Mouse (Mus musculus) MEL (cell line): Measurements from ENCODE around the gene Nrcam. TPM values are rescaled to one million over a fixed set of nuclear protein-coding genes. Genes with fewer than 3 reads are reported as not detected.

Experiments
- DNase-seq: peaks from one replicate; pipeline ENCODE4 v3.0.0; 2011; ENCODE audit warnings: low read depth, low spot score
- H3K27ac ChIP-seq: 2 replicates; pipeline ENCODE4 v1.5.1; 2012; ENCODE audit warnings: low read depth, mild to moderate bottlenecking, control low read depth, low read length, moderate library complexity; ENCODE audit not compliant: control insufficient read depth
- H3K27me3 ChIP-seq, 2 experiments: fragments of 150-350 bp in 1 of 2; sonication (generic) in 1 of 2; 2 replicates each; pipeline ENCODE4 v1.6.1; 2012; ENCODE audit warnings: low read length in 2 of 2, mild to moderate bottlenecking in 2 of 2, improper control_type of control experiment in 1 of 2, moderate library complexity in 1 of 2; ENCODE audit not compliant: insufficient read depth in 2 of 2, control insufficient read depth in 1 of 2
- H3K36me3 ChIP-seq, 2 experiments: 2 replicates each; pipeline ENCODE4 v1.6.1; 2012 to 2014; ENCODE audit warnings: low read length in 2 of 2, improper control_type of control experiment in 1 of 2, inconsistent platforms in 1 of 2, mild to moderate bottlenecking in 1 of 2; ENCODE audit not compliant: insufficient read depth in 2 of 2, control insufficient read depth in 1 of 2
- H3K4me1 ChIP-seq, 2 experiments: fragments of 150-350 bp in 1 of 2; sonication (generic) in 1 of 2; 2 replicates each; pipeline ENCODE4 v1.6.1; 2012; ENCODE audit warnings: low read length in 2 of 2, improper control_type of control experiment in 1 of 2, mild to moderate bottlenecking in 1 of 2; ENCODE audit not compliant: insufficient read depth in 2 of 2, control insufficient read depth in 1 of 2
- H3K4me3 ChIP-seq, 2 experiments: fragments of 150-350 bp in 1 of 2; sonication (generic) in 1 of 2; 2 replicates each; pipeline ENCODE4 v1.5.1; 2012; ENCODE audit warnings: low read depth in 2 of 2, low read length in 2 of 2, mild to moderate bottlenecking in 2 of 2, moderate library complexity in 2 of 2, control low read depth in 1 of 2, improper control_type of control experiment in 1 of 2; ENCODE audit not compliant: control insufficient read depth in 1 of 2, insufficient read depth in 1 of 2
- H3K79me2 ChIP-seq: 2 replicates; pipeline ENCODE4 v1.6.1; 2012; ENCODE audit warnings: mild to moderate bottlenecking, low read length, moderate library complexity; ENCODE audit not compliant: control insufficient read depth, poor library complexity, insufficient read depth
- H3K9ac ChIP-seq: 2 replicates; pipeline ENCODE4 v1.6.1; 2012; ENCODE audit warnings: low read depth, mild to moderate bottlenecking, control low read depth, low read length, moderate library complexity; ENCODE audit not compliant: control insufficient read depth, poor library complexity, severe bottlenecking
- H3K9me3 ChIP-seq: fragments of 150-350 bp; sonication (generic); replicated peaks from 2 replicates; pipeline ENCODE4 v1.6.1; 2012; ENCODE audit warnings: mild to moderate bottlenecking, low read length, improper control_type of control experiment, moderate library complexity; ENCODE audit not compliant: insufficient read depth
- BHLHE40 ChIP-seq: IDR thresholded peaks from 2 replicates; pipeline ENCODE4 v1.6.1; 2012; ENCODE audit warnings: low read depth, mild to moderate bottlenecking, inconsistent platforms, low read length, improper control_type of control experiment, borderline replicate concordance
- CHD1 ChIP-seq: IDR thresholded peaks from 2 replicates; pipeline ENCODE4 v1.6.1; 2012; ENCODE audit warnings: low read depth, mild to moderate bottlenecking, inconsistent platforms, low read length, improper control_type of control experiment
- CHD2 ChIP-seq: IDR thresholded peaks from 2 replicates; pipeline ENCODE4 v1.6.1; 2011; ENCODE audit warnings: low read length, improper control_type of control experiment
- CTCF ChIP-seq, 3 experiments: IDR thresholded peaks in 2 of 3; conservative IDR thresholded peaks in 1 of 3; 2 replicates each; pipeline ENCODE4 v1.5.1; 2011 to 2012; ENCODE audit warnings: low read length in 3 of 3, low read depth in 2 of 3, mild to moderate bottlenecking in 2 of 3, improper control_type of control experiment in 1 of 3, inconsistent platforms in 1 of 3, mixed read lengths in 1 of 3, moderate library complexity in 1 of 3; ENCODE audit not compliant: control insufficient read depth in 1 of 3, insufficient read depth in 1 of 3, poor library complexity in 1 of 3, severe bottlenecking in 1 of 3
- EP300 ChIP-seq, 2 experiments: IDR thresholded peaks; 2 replicates each; pipeline ENCODE4 v1.6.1; 2011; ENCODE audit warnings: improper control_type of control experiment in 2 of 2, low read length in 2 of 2, low read depth in 1 of 2, mild to moderate bottlenecking in 1 of 2
- ETS1 ChIP-seq: IDR thresholded peaks from 2 replicates; pipeline ENCODE4 v1.6.1; 2012; ENCODE audit warnings: low read depth, mild to moderate bottlenecking, inconsistent platforms, low read length, improper control_type of control experiment, moderate library complexity
- GABPA ChIP-seq: IDR thresholded peaks from 2 replicates; pipeline ENCODE4 v1.6.1; 2012; ENCODE audit warnings: low read depth, mild to moderate bottlenecking, inconsistent platforms, low read length, improper control_type of control experiment, moderate library complexity
- GATA1 ChIP-seq: IDR thresholded peaks from 2 replicates; pipeline ENCODE4 v1.6.1; 2011; ENCODE audit warnings: low read depth, low read length, improper control_type of control experiment
- HCFC1 ChIP-seq: IDR thresholded peaks from 2 replicates; pipeline ENCODE4 v1.6.1; 2012; ENCODE audit warnings: low read depth, mild to moderate bottlenecking, inconsistent platforms, low read length, improper control_type of control experiment, moderate library complexity
- JUND ChIP-seq: IDR thresholded peaks from 2 replicates; pipeline ENCODE4 v1.6.1; 2011; ENCODE audit warnings: low read depth, mild to moderate bottlenecking, improper control_type of control experiment, low read length
- KAT2A ChIP-seq: conservative IDR thresholded peaks from 2 replicates; pipeline ENCODE4 v1.6.1; 2012; ENCODE audit warnings: low read depth, low read length, improper control_type of control experiment, inconsistent platforms
- MAFK ChIP-seq: IDR thresholded peaks from 2 replicates; pipeline ENCODE4 v1.6.1; 2011; ENCODE audit warnings: low read depth, mild to moderate bottlenecking, low read length, improper control_type of control experiment, borderline replicate concordance
- MEF2A ChIP-seq: IDR thresholded peaks from 2 replicates; pipeline ENCODE4 v1.6.1; 2014; ENCODE audit warnings: low read depth, mild to moderate bottlenecking, inconsistent platforms, low read length, improper control_type of control experiment; ENCODE audit not compliant: poor library complexity, insufficient replicate concordance, severe bottlenecking; ENCODE audit errors: extremely low read depth
- MXI1 ChIP-seq: IDR thresholded peaks from 2 replicates; pipeline ENCODE4 v1.6.1; 2011; ENCODE audit warnings: mild to moderate bottlenecking, low read depth, low read length, improper control_type of control experiment
- MYB ChIP-seq: IDR thresholded peaks from 2 replicates; pipeline ENCODE4 v1.6.1; 2011; ENCODE audit warnings: mild to moderate bottlenecking, low read depth, low read length, improper control_type of control experiment
- MYC ChIP-seq: IDR thresholded peaks from 2 replicates; pipeline ENCODE4 v1.6.1; 2011; ENCODE audit warnings: low read depth, mild to moderate bottlenecking, low read length, improper control_type of control experiment, moderate library complexity
- NELFE ChIP-seq: IDR thresholded peaks from 2 replicates; pipeline ENCODE4 v1.6.1; 2011; ENCODE audit warnings: low read depth, low read length, improper control_type of control experiment
- POLR2A ChIP-seq, 2 experiments: IDR thresholded peaks; 2 replicates each; pipeline ENCODE4 v1.6.1; 2011 to 2012; ENCODE audit warnings: low read length in 2 of 2, mild to moderate bottlenecking in 2 of 2, control low read depth in 1 of 2, improper control_type of control experiment in 1 of 2, low read depth in 1 of 2, moderate library complexity in 1 of 2; ENCODE audit not compliant: control insufficient read depth in 1 of 2, insufficient read depth in 1 of 2, poor library complexity in 1 of 2
- RAD21 ChIP-seq: IDR thresholded peaks from 2 replicates; pipeline ENCODE4 v1.6.1; 2011; ENCODE audit warnings: mild to moderate bottlenecking, low read depth, low read length, improper control_type of control experiment
- SIN3A ChIP-seq: IDR thresholded peaks from 2 replicates; pipeline ENCODE4 v1.6.1; 2012; ENCODE audit warnings: low read length, improper control_type of control experiment, inconsistent platforms
- SMC3 ChIP-seq: IDR thresholded peaks from 2 replicates; pipeline ENCODE4 v1.6.1; 2011; ENCODE audit warnings: low read depth, low read length, improper control_type of control experiment
- USF1 ChIP-seq: IDR thresholded peaks from 2 replicates; pipeline ENCODE4 v1.6.1; 2014; ENCODE audit warnings: low read depth, mild to moderate bottlenecking, inconsistent platforms, low read length, improper control_type of control experiment, moderate library complexity
- USF2 ChIP-seq, 2 experiments: IDR thresholded peaks; 2 replicates each; pipeline ENCODE4 v1.6.1; 2011 to 2012; ENCODE audit warnings: improper control_type of control experiment in 2 of 2, low read length in 2 of 2, borderline replicate concordance in 1 of 2, inconsistent platforms in 1 of 2, low read depth in 1 of 2, mild to moderate bottlenecking in 1 of 2; ENCODE audit not compliant: insufficient read depth in 1 of 2
- ZC3H11A ChIP-seq: IDR thresholded peaks from 2 replicates; pipeline ENCODE4 v1.6.1; 2012; ENCODE audit warnings: low read depth, mild to moderate bottlenecking, inconsistent platforms, low read length, improper control_type of control experiment
- ZKSCAN1 ChIP-seq: IDR thresholded peaks from 2 replicates; pipeline ENCODE4 v1.6.1; 2012; ENCODE audit warnings: low read depth, mild to moderate bottlenecking, inconsistent platforms, low read length, improper control_type of control experiment, moderate library complexity
- ZMIZ1 ChIP-seq: IDR thresholded peaks from 2 replicates; pipeline ENCODE4 v1.6.1; 2012; ENCODE audit warnings: low read depth, mild to moderate bottlenecking, inconsistent platforms, low read length, improper control_type of control experiment, moderate library complexity
- polyA plus RNA-seq, 2 experiments: library from polyadenylated mRNA; stranded (reverse) in 1 of 2; unstranded in 1 of 2; fragments of >175 nt in 1 of 2; fragments of >200 nt in 1 of 2; gene quantifications; 2 replicates each; pipeline versions ENCODE4 v1.2.1 to v1.2.4; 2012; ENCODE audit warnings: low replicate concordance in 2 of 2, low read depth in 1 of 2; ENCODE audit not compliant: insufficient read length in 2 of 2, insufficient read depth in 1 of 2, missing spikeins in 1 of 2
- total RNA-seq: library from RNA; depleted of rRNA; stranded (reverse); fragments of 300-350 nt; gene quantifications from 2 replicates; pipeline ENCODE4 v1.2.3, GENCODE M21; 2012

The Nrcam gene
- total and polyA plus RNA-seq, 3 experiments, result not detected

GRCm38 (mm10) chr12:44501807-44502487 lies 173.3 kb downstream of the Nrcam start:
- TF ChIP-seq MYB (no peak), NELFE (no peak), GATA1 (no peak), ZMIZ1 (no peak), ZKSCAN1 (no peak), MYC (no peak), ETS1 (no peak), SMC3 (no peak), USF1 (no peak), KAT2A (no peak), BHLHE40 (no peak), RAD21 (no peak), MEF2A (no peak), GABPA (no peak), CHD2 (no peak), JUND (no peak)
- DNase-seq, result no peak
- no peak overlapping the region for H3K4me3 ChIP-seq
- no peaks in the 10 kb centered on the region for H3K27me3 ChIP-seq
- no peaks in the 10 kb centered on the region for H3K36me3 ChIP-seq
- H3K4me1 ChIP-seq, result no peaks in the 10 kb centered on the region
- no peaks in the 10 kb centered on the region for H3K9me3 ChIP-seq
- no peak overlapping the region for H3K9ac ChIP-seq
- no peak overlapping the region for H3K27ac ChIP-seq
- H3K79me2 ChIP-seq, result no peaks in the 10 kb centered on the region

DNA sequence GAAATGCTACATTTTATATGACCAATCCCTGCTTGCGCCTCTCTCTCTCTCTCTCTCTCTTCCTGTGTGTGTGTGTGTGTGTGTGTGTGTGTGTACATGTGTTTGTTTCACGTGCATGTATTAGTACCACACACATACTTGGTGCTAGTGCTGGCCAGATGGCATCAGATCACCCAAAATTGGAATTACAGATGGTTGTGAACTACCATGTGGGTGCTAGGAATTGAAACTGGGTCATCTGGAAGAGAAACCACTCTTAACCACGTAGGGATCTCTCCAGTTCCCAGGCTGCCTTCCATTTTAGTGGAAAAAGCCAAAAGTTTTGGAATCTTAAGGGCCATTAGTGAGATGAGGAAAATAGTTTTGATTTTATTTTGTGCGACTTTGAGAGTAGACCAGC lies 175.1 kb downstream of the Nrcam start:
- TF ChIP-seq MAFK (no peak), SIN3A (no peak), KAT2A (no peak), ZC3H11A (no peak), GATA1 (no peak), USF2 (IDR thresholded peaks at IDR 0.05; ENCODE audit: borderline replicate concordance in 1 of 2, insufficient read depth in 1 of 2, low read depth in 1 of 2, low read length in 2 of 2) (no peak), RAD21 (no peak), NELFE (no peak), MYB (no peak), CTCF (IDR thresholded peaks at IDR 0.05 in 2 of 3, conservative IDR thresholded peaks at IDR 0.05 in 1 of 3; ENCODE audit: control insufficient read depth in 1 of 3, insufficient read depth in 1 of 3, low read depth in 2 of 3, low read length in 3 of 3, poor library complexity in 1 of 3, severe bottlenecking in 1 of 3) (no peak), HCFC1 (no peak), GABPA (no peak), EP300 (IDR thresholded peaks at IDR 0.05; ENCODE audit: low read depth in 1 of 2, low read length in 2 of 2) (no peak), CHD1 (no peak), POLR2A (IDR thresholded peaks at IDR 0.05; ENCODE audit: control insufficient read depth in 1 of 2, insufficient read depth in 1 of 2, low read depth in 1 of 2, low read length in 2 of 2, poor library complexity in 1 of 2) (no peak), MXI1 (no peak)
- H3K4me3 ChIP-seq, result no peak overlapping the region
- no peaks in the 10 kb centered on the region for H3K4me1 ChIP-seq
- no peak for DNase-seq
- no peak overlapping the region for H3K9ac ChIP-seq
- no peak overlapping the region for H3K27ac ChIP-seq
- H3K27me3 ChIP-seq, result no peaks in the 10 kb centered on the region
- no peaks in the 10 kb centered on the region for H3K9me3 ChIP-seq
- H3K36me3 ChIP-seq, result no peaks in the 10 kb centered on the region
- H3K79me2 ChIP-seq, result no peaks in the 10 kb centered on the region
